Mouse (Mus musculus) midbrain, embryonic 15.5 days (tissue): Measurements from ENCODE around the gene A4galt. TPM values are rescaled to one million over a fixed set of nuclear protein-coding genes. Genes with fewer than 3 reads are reported as not detected.

Experiments used
- ATAC-seq: fragments of 200-750 bp; cut with Nextera tagmentation; replicated peaks from 2 replicates; pipeline ENCODE4 v1.8.0; 2017; ENCODE audit warnings: moderate TSS enrichment
- H3K27ac ChIP-seq: fragments of 300-500 bp; sonication (generic); 2 replicates; pipeline ENCODE4 v1.5.1; 2015; ENCODE audit warnings: mild to moderate bottlenecking, inconsistent platforms
- H3K27me3 ChIP-seq: fragments of 300-500 bp; sonication (generic); replicated peaks from 2 replicates; pipeline ENCODE4 v1.6.1; 2015; ENCODE audit warnings: inconsistent platforms
- H3K36me3 ChIP-seq: fragments of 300-500 bp; sonication (generic); replicated peaks from 2 replicates; pipeline ENCODE4 v1.6.1; 2015; ENCODE audit warnings: inconsistent platforms
- H3K4me1 ChIP-seq: fragments of 300-500 bp; sonication (generic); 2 replicates; pipeline ENCODE4 v1.6.1; 2015; ENCODE audit warnings: inconsistent platforms
- H3K4me2 ChIP-seq: fragments of 300-500 bp; sonication (generic); 2 replicates; pipeline ENCODE4 v1.6.1; 2015; ENCODE audit warnings: inconsistent platforms, mild to moderate bottlenecking, moderate library complexity
- H3K4me3 ChIP-seq: fragments of 300-500 bp; sonication (generic); 2 replicates; pipeline ENCODE4 v1.5.1; 2015; ENCODE audit warnings: mild to moderate bottlenecking, inconsistent platforms
- H3K9ac ChIP-seq: fragments of 300-500 bp; sonication (generic); 2 replicates; pipeline ENCODE4 v1.6.1; 2015; ENCODE audit warnings: mild to moderate bottlenecking, inconsistent platforms
- H3K9me3 ChIP-seq: fragments of 300-500 bp; sonication (generic); 2 replicates; pipeline ENCODE4 v1.6.1; 2016; ENCODE audit warnings: inconsistent platforms
- WGBS: fragments of 180-500 bp; shearing (Covaris S2); methylation state at CpG from one replicate; pipeline ENCODE4 v1.1.7; 2015; ENCODE audit warnings: mixed read lengths; 5-methylcytosine and 5-hydroxymethylcytosine counted together
- polyA plus RNA-seq: library from polyadenylated mRNA; unstranded; fragments of >200 nt; fragmentation: Nextera tagmentation; extraction: Ambion mirVana; gene quantifications from 2 replicates; pipeline ENCODE4 v1.2.1, GENCODE M21; 2015

The A4galt gene
- polyA plus RNA-seq, 1 experiment from 2014 or later: 3.4 TPM

GRCm38 (mm10) chr15:83241961-83242680 lies 9.5 kb downstream of the A4galt start:
- Histone ChIP-seq H3K4me2 (no peak overlapping the region), H3K36me3 (no peaks in the 10 kb centered on the region), H3K27ac (no peak overlapping the region), H3K9ac (no peak overlapping the region), H3K27me3 (no peaks in the 10 kb centered on the region), H3K4me1 (no peaks in the 10 kb centered on the region), H3K9me3 (no peaks in the 10 kb centered on the region), H3K4me3 (no peak overlapping the region)
- WGBS: 82% methylated on average over 4 of the region's 4 CpGs
- no peak for ATAC-seq

- Histone ChIP-seq H3K9ac (no peak overlapping the region), H3K27ac (no peak overlapping the region), H3K9me3 (no peaks in the 10 kb centered on the region), H3K27me3 (no peaks in the 10 kb centered on the region), H3K36me3 (no peaks in the 10 kb centered on the region), H3K4me3 (no peak overlapping the region), H3K4me1 (no peaks in the 10 kb centered on the region), H3K4me2 (no peak overlapping the region)
- no peak for ATAC-seq
- 89% methylated on average over 3 of the region's 3 CpGs for WGBS
These were observed 10.1 kb downstream of the A4galt start for GRCm38 (mm10) chr15:83241497-83241896.

GRCm38 (mm10) chr15:83237460-83238243 lies 13.9 kb downstream of the A4galt start:
- no peak overlapping the region for H3K4me3 ChIP-seq

GRCm38 (mm10) chr15:83236824-83237223 lies 14.8 kb downstream of the A4galt start:
- no peak overlapping the region for H3K4me2 ChIP-seq
- 0% methylated on average over 1 of the region's 1 CpGs for WGBS

More at GRCm38 (mm10) chr15:83237460-83238243, 13.9 kb downstream of the A4galt start:
- no peaks in the 10 kb centered on the region for H3K4me1 ChIP-seq
- H3K9me3 ChIP-seq: no peaks in the 10 kb centered on the region
- H3K27ac ChIP-seq: no peak overlapping the region
- no peak overlapping the region for H3K4me2 ChIP-seq
- H3K27me3 ChIP-seq: no peaks in the 10 kb centered on the region
- H3K36me3 ChIP-seq: no peaks in the 10 kb centered on the region
- no peak overlapping the region for H3K9ac ChIP-seq
- no peak for ATAC-seq
- WGBS: 76% methylated on average over 15 of the region's 15 CpGs

GRCm38 (mm10) chr15:83233219-83233992 lies 18.2 kb downstream of the A4galt start:
- no peak overlapping the region for H3K4me3 ChIP-seq

More at GRCm38 (mm10) chr15:83236824-83237223, 14.8 kb downstream of the A4galt start:
- ATAC-seq: no peak
- Histone ChIP-seq H3K9ac (no peak overlapping the region), H3K9me3 (no peaks in the 10 kb centered on the region), H3K27ac (no peak overlapping the region), H3K36me3 (no peaks in the 10 kb centered on the region), H3K4me1 (no peaks in the 10 kb centered on the region), H3K27me3 (no peaks in the 10 kb centered on the region), H3K4me3 (no peak overlapping the region)

GRCm38 (mm10) chr15:83227559-83227958 lies 24.0 kb downstream of the A4galt start:
- Histone ChIP-seq H3K9me3 (no peaks in the 10 kb centered on the region), H3K4me3 (no peak overlapping the region), H3K36me3 (no peaks in the 10 kb centered on the region), H3K4me2 (no peak overlapping the region), H3K27me3 (no peaks in the 10 kb centered on the region), H3K4me1 (peaks cover 14% of the 10 kb centered on the region), H3K27ac (no peak overlapping the region), H3K9ac (no peak overlapping the region)
- ATAC-seq: no peak
- 93% methylated on average over 10 of the region's 10 CpGs for WGBS

More at GRCm38 (mm10) chr15:83233219-83233992, 18.2 kb downstream of the A4galt start:
- H3K9ac ChIP-seq: no peak overlapping the region
- H3K27me3 ChIP-seq: no peaks in the 10 kb centered on the region
- no peak for ATAC-seq
- no peaks in the 10 kb centered on the region for H3K36me3 ChIP-seq
- no peak overlapping the region for H3K4me2 ChIP-seq
- WGBS: 83% methylated on average over 4 of the region's 4 CpGs
- no peaks in the 10 kb centered on the region for H3K9me3 ChIP-seq
- H3K4me1 ChIP-seq: no peaks in the 10 kb centered on the region
- no peak overlapping the region for H3K27ac ChIP-seq

GRCm38 (mm10) chr15:83226871-83227270 lies 24.7 kb downstream of the A4galt start:
- Histone ChIP-seq H3K9me3 (no peaks in the 10 kb centered on the region), H3K4me1 (peaks cover 14% of the 10 kb centered on the region), H3K36me3 (no peaks in the 10 kb centered on the region), H3K27ac (no peak overlapping the region), H3K4me3 (no peak overlapping the region), H3K4me2 (no peak overlapping the region), H3K9ac (no peak overlapping the region), H3K27me3 (no peaks in the 10 kb centered on the region)
- 82% methylated on average over 5 of the region's 5 CpGs for WGBS
- ATAC-seq: no peak

- H3K4me2 ChIP-seq: no peak overlapping the region
- 89% methylated on average over 9 of the region's 9 CpGs for WGBS
- ATAC-seq: no peak
These were observed 25.3 kb downstream of the A4galt start for GRCm38 (mm10) chr15:83226066-83226834.

GRCm38 (mm10) chr15:83224136-83224766 lies 27.3 kb downstream of the A4galt start:
- 65% methylated on average over 9 of the region's 9 CpGs for WGBS
- H3K27ac ChIP-seq: 0 out of 2 replicates have a peak overlapping the region, but pooled peaks have one; percentile 12

More at GRCm38 (mm10) chr15:83226066-83226834, 25.3 kb downstream of the A4galt start:
- H3K36me3 ChIP-seq: no peaks in the 10 kb centered on the region
- H3K4me1 ChIP-seq: peaks cover 14% of the 10 kb centered on the region
- H3K4me3 ChIP-seq: no peak overlapping the region
- H3K27ac ChIP-seq: no peak overlapping the region
- no peak overlapping the region for H3K9ac ChIP-seq
- H3K9me3 ChIP-seq: no peaks in the 10 kb centered on the region
- H3K27me3 ChIP-seq: no peaks in the 10 kb centered on the region

GRCm38 (mm10) chr15:83223208-83223962 lies 28.2 kb downstream of the A4galt start:
- Histone ChIP-seq H3K4me2 (no peak overlapping the region), H3K9ac (no peak overlapping the region), H3K4me3 (no peak overlapping the region), H3K36me3 (no peaks in the 10 kb centered on the region), H3K27ac (peak overlapping the region; percentile 57; the same call in 1 of the 2 replicates), H3K27me3 (no peaks in the 10 kb centered on the region), H3K9me3 (no peaks in the 10 kb centered on the region), H3K4me1 (peaks cover 14% of the 10 kb centered on the region)
- peak; percentile 54; the same call in 1 of the 2 replicates for ATAC-seq
- WGBS: 38% methylated on average over 11 of the region's 11 CpGs

More at GRCm38 (mm10) chr15:83224136-83224766, 27.3 kb downstream of the A4galt start:
- no peaks in the 10 kb centered on the region for H3K36me3 ChIP-seq
- no peak overlapping the region for H3K4me2 ChIP-seq
- H3K27me3 ChIP-seq: no peaks in the 10 kb centered on the region
- H3K9ac ChIP-seq: no peak overlapping the region
- no peak overlapping the region for H3K4me3 ChIP-seq
- H3K4me1 ChIP-seq: peaks cover 14% of the 10 kb centered on the region
- ATAC-seq: no peak
- H3K9me3 ChIP-seq: no peaks in the 10 kb centered on the region
